Mouse (Mus musculus) testis, adult 2 months (tissue): ENCODE measurements at regions not wholly inside any gene's neighbourhood (a gene's known extent, or its start where the extent isn't known, plus 50 kb on each side); places are given as distances from the start of the nearest gene placed in this dataset.

Experiments
- H3K27ac ChIP-seq: fragments of 200-500 bp; 2 replicates; pipeline ENCODE4 v1.5.1; 2012; ENCODE audit warnings: low read depth, low read length; ENCODE audit not compliant: control insufficient read depth, insufficient read depth
- H3K27me3 ChIP-seq: fragments of 200-500 bp; 2 replicates; pipeline ENCODE4 v1.6.1; 2012; ENCODE audit warnings: mild to moderate bottlenecking, low read length, moderate library complexity; ENCODE audit not compliant: control insufficient read depth, insufficient read depth
- H3K36me3 ChIP-seq: fragments of 200-500 bp; 2 replicates; pipeline ENCODE4 v1.6.1; 2012; ENCODE audit warnings: mild to moderate bottlenecking, low read length; ENCODE audit not compliant: control insufficient read depth, insufficient read depth
- H3K4me1 ChIP-seq: fragments of 200-500 bp; 2 replicates; pipeline ENCODE4 v1.6.1; 2012; ENCODE audit warnings: low read length; ENCODE audit not compliant: control insufficient read depth, insufficient read depth
- H3K4me3 ChIP-seq: fragments of 200-500 bp; 2 replicates; pipeline ENCODE4 v1.5.1; 2012; ENCODE audit warnings: low read depth, mild to moderate bottlenecking, low read length, moderate library complexity, mixed read lengths; ENCODE audit not compliant: control insufficient read depth
- CTCF ChIP-seq: fragments of 200-500 bp; IDR thresholded peaks from 2 replicates; pipeline ENCODE4 v1.5.1; 2012; ENCODE audit warnings: low read depth, mild to moderate bottlenecking, inconsistent platforms, low read length, moderate library complexity; ENCODE audit not compliant: control insufficient read depth, insufficient read depth, insufficient replicate concordance
- POLR2A ChIP-seq: fragments of 200-500 bp; IDR thresholded peaks from 2 replicates; pipeline ENCODE4 v1.6.1; 2012; ENCODE audit warnings: low read depth, mild to moderate bottlenecking, inconsistent platforms, low read length, moderate library complexity; ENCODE audit not compliant: control insufficient read depth

GRCm38 (mm10) chr12:107753022-107753421 lies 250.4 kb downstream of the Bcl11b start:
- Histone ChIP-seq H3K27ac (no peak overlapping the region), H3K36me3 (no peaks in the 10 kb centered on the region), H3K27me3 (no peaks in the 10 kb centered on the region), H3K4me3 (no peak overlapping the region), H3K4me1 (0 out of 2 replicates have a peak, but pooled peaks cover 2% of the 10 kb centered on the region)
- TF ChIP-seq POLR2A (no peak), CTCF (no peak)

- Histone ChIP-seq H3K27me3 (no peaks in the 10 kb centered on the region), H3K27ac (no peak overlapping the region), H3K36me3 (no peaks in the 10 kb centered on the region), H3K4me3 (no peak overlapping the region), H3K4me1 (peaks cover 6% of the 10 kb centered on the region)
- TF ChIP-seq POLR2A (no peak), CTCF (no peak)
Measured at GRCm38 (mm10) chr12:107753536-107753935, 249.9 kb downstream of the Bcl11b start.

GRCm38 (mm10) chr12:107754885-107755284 lies 248.5 kb downstream of the Bcl11b start:
- peaks cover 14% of the 10 kb centered on the region for H3K4me1 ChIP-seq
- no peaks in the 10 kb centered on the region for H3K36me3 ChIP-seq
- no peak overlapping the region for H3K27ac ChIP-seq
- no peak overlapping the region for H3K4me3 ChIP-seq
- H3K27me3 ChIP-seq: no peaks in the 10 kb centered on the region
- TF ChIP-seq CTCF (no peak), POLR2A (no peak)

GRCm38 (mm10) chr12:107755820-107756517 lies 247.4 kb downstream of the Bcl11b start:
- Histone ChIP-seq H3K4me1 (peaks cover 19% of the 10 kb centered on the region), H3K36me3 (no peaks in the 10 kb centered on the region), H3K27ac (no peak overlapping the region), H3K27me3 (no peaks in the 10 kb centered on the region), H3K4me3 (no peak overlapping the region)
- TF ChIP-seq POLR2A (no peak), CTCF (no peak)

GRCm38 (mm10) chr12:107757184-107757583 lies 246.2 kb downstream of the Bcl11b start:
- Histone ChIP-seq H3K4me3 (no peak overlapping the region), H3K27ac (no peak overlapping the region), H3K27me3 (no peaks in the 10 kb centered on the region), H3K4me1 (peaks cover 22% of the 10 kb centered on the region), H3K36me3 (no peaks in the 10 kb centered on the region)
- TF ChIP-seq CTCF (no peak), POLR2A (no peak)

- no peak overlapping the region for H3K4me3 ChIP-seq
- H3K27ac ChIP-seq: no peak overlapping the region
- H3K4me1 ChIP-seq: peaks cover 27% of the 10 kb centered on the region
- no peaks in the 10 kb centered on the region for H3K36me3 ChIP-seq
- TF ChIP-seq CTCF (no peak), POLR2A (no peak)
- no peaks in the 10 kb centered on the region for H3K27me3 ChIP-seq
Measured at GRCm38 (mm10) chr12:107757996-107758791, 245.2 kb downstream of the Bcl11b start.

- Histone ChIP-seq H3K27ac (peak overlapping the region; percentile 63), H3K4me3 (peak overlapping the region; percentile 87), H3K36me3 (no peaks in the 10 kb centered on the region), H3K4me1 (peaks cover 27% of the 10 kb centered on the region), H3K27me3 (no peaks in the 10 kb centered on the region)
- no peak for TF ChIP-seq CTCF
Measured at GRCm38 (mm10) chr12:107759291-107759690, 244.1 kb downstream of the Bcl11b start.

GRCm38 (mm10) chr12:107759911-107760310 lies 243.5 kb downstream of the Bcl11b start:
- peaks cover 27% of the 10 kb centered on the region for H3K4me1 ChIP-seq
- H3K36me3 ChIP-seq: no peaks in the 10 kb centered on the region
- no peaks in the 10 kb centered on the region for H3K27me3 ChIP-seq
- peak overlapping the region; percentile 63 for H3K27ac ChIP-seq
- TF ChIP-seq POLR2A (peak; percentile 62; the same call in 1 of the 2 replicates), CTCF (no peak)
- H3K4me3 ChIP-seq: peak overlapping the region; percentile 87
